Mouse (Mus musculus) stomach, embryonic 15.5 days (tissue): ENCODE results near the gene Nkd2. TPM values are rescaled to one million over a fixed set of nuclear protein-coding genes. Genes with fewer than 3 reads are reported as not detected.
A peak's percentile ranks its signal among the peaks of the same experiment; 100 is the strongest.

Source experiments
- ATAC-seq: fragments of 200-750 bp; cut with Nextera tagmentation; 2 replicates; pipeline ENCODE4 v1.8.0; 2017; ENCODE audit warnings: low read depth, moderate number of reproducible peaks, moderate TSS enrichment; ENCODE audit not compliant: insufficient read depth, low FRiP score
- H3K27ac ChIP-seq: fragments of 300-500 bp; sonication (generic); 2 replicates; pipeline ENCODE4 v1.5.1; 2015; ENCODE audit warnings: mild to moderate bottlenecking, inconsistent platforms
- H3K27me3 ChIP-seq: fragments of 300-500 bp; sonication (generic); replicated peaks from 2 replicates; pipeline ENCODE4 v1.6.1; 2015; ENCODE audit warnings: inconsistent platforms
- H3K36me3 ChIP-seq: fragments of 300-500 bp; sonication (generic); 2 replicates; pipeline ENCODE4 v1.6.1; 2015; ENCODE audit warnings: inconsistent platforms
- H3K4me1 ChIP-seq: fragments of 300-500 bp; sonication (generic); 2 replicates; pipeline ENCODE4 v1.6.1; 2015; ENCODE audit warnings: inconsistent platforms
- H3K4me2 ChIP-seq: fragments of 300-500 bp; sonication (generic); 2 replicates; pipeline ENCODE4 v1.6.1; 2015; ENCODE audit warnings: mild to moderate bottlenecking, inconsistent platforms
- H3K4me3 ChIP-seq: fragments of 300-500 bp; sonication (generic); replicated peaks from 2 replicates; pipeline ENCODE4 v1.5.1; 2015; ENCODE audit warnings: inconsistent platforms
- H3K9ac ChIP-seq: fragments of 300-500 bp; sonication (generic); 2 replicates; pipeline ENCODE4 v1.6.1; 2015; ENCODE audit warnings: inconsistent platforms
- H3K9me3 ChIP-seq: fragments of 300-500 bp; sonication (generic); 2 replicates; pipeline ENCODE4 v1.6.1; 2016; ENCODE audit warnings: inconsistent platforms
- WGBS: fragments of 180-500 bp; shearing (Covaris S2); methylation state at CpG from one replicate; pipeline ENCODE4 v1.1.7; 2015; 5-methylcytosine and 5-hydroxymethylcytosine counted together
- polyA plus RNA-seq: library from polyadenylated mRNA; unstranded; fragments of >200 nt; fragmentation: Nextera tagmentation; extraction: Ambion mirVana; gene quantifications from 2 replicates; pipeline ENCODE4 v1.2.1, GENCODE M21; 2015

Nkd2 gene
- polyA plus RNA-seq: 4.1 and 4.2 TPM in 2 replicates

DNA sequence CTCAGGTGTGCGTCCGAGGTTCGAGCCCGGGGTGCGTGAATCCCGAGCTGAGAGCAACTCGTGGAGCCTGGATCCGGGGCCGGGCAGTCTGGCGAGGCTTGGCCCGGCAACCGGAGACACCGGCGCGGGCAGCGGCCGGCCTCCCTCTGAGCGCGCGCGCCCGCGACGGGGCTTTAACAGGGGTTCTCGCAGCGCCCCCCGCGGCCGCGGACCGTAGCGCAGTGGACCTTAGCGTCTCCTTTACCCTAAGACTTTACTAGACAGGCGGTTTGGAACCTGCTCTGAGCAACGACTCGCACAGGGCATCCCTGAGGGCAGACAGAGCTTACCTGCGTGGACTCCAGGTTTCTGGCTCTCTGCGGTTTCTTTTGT lies at the start of gene Nkd2:
TSS of gene Nkd2 (minus strand) at position 167 of the 372 bp plus-strand sequence.
- Histone ChIP-seq H3K4me1 (no peaks in the 10 kb centered on the region; the same call in 1 of the 2 replicates), H3K4me3 (peak within 1 kb of the TSS; percentile 56), H3K27me3 (peaks cover 19% of the 10 kb centered on the region), H3K27ac (no peak within 1 kb of the TSS), H3K36me3 (no peaks in the 10 kb centered on the region), H3K9me3 (no peaks in the 10 kb centered on the region), H3K4me2 (peak within 1 kb of the TSS; percentile 80), H3K9ac (peak within 1 kb of the TSS; percentile 13; the same call in 1 of the 2 replicates)
- under 1% methylated on average over 38 of the region's 38 CpGs for WGBS
- ATAC-seq: peak; percentile 53

DNA sequence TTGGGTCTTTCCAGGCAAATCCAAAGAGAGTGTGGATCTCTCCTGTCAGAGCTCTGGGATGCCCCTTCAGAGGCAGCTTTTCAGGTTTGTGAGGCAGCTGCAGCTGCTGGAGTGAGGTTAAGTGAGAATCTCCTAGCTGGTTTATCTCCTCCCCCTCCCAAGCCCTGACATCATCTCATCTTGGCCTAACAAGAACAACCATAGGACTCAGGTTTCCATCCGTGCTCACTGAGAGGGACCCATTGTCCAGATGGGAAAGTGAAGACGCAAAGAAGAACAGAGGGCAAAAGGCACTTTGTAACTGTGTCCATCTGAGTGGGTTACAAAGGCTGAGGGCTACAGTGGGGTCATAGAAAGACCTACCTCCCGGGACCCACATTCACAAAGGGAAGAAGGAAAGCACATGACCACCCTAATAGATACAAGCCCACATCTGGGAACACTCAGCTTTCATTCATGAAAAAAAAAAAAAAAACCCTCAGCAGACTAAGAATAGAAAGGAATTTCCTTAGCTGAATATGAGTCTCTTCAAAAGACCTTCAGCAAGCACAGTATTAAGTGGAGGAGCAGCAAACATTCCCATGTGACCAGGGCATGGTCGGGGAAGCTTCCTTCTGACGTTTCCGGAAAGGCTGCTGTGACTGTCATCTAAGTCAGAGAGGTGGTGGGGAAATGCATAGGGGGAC lies 45.2 kb upstream of the Nkd2 start:
- H3K4me1 ChIP-seq: peaks cover 7% of the 10 kb centered on the region; the same call in 1 of the 2 replicates
- H3K9ac ChIP-seq: no peak overlapping the region
- H3K9me3 ChIP-seq: no peaks in the 10 kb centered on the region
- H3K36me3 ChIP-seq: no peaks in the 10 kb centered on the region
- H3K27me3 ChIP-seq: no peaks in the 10 kb centered on the region
- WGBS: 37% methylated on average over 6 of the region's 6 CpGs
- H3K4me2 ChIP-seq: no peak overlapping the region
- no peak overlapping the region for H3K4me3 ChIP-seq
- peak overlapping the region; percentile 48 for H3K27ac ChIP-seq
- peak; percentile 36; the same call in 1 of the 2 replicates for ATAC-seq

DNA sequence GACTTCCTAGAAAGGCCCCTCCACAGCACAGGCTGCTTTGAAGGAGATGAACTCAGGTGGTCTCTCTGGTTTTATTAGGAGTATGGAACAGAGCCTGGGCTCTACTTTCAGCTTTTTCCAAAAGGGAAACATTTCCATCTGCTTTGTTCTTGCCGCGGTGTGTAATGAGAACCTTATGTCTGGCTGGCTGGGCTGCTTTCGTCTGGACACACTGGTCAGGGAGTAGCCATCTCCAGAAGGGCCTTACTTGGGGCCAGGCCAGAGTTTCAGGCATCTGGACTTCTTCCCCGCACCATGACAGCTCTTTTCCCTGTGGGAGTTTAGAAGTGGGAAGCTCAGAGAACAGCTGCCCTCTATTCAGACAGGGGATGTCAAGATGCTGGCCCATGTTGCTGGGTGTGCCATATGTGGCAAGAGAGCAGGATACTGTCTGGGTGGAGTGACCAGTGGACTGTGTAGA lies 40.0 kb upstream of the Nkd2 start:
- WGBS: 37% methylated on average over 4 of the region's 4 CpGs

DNA sequence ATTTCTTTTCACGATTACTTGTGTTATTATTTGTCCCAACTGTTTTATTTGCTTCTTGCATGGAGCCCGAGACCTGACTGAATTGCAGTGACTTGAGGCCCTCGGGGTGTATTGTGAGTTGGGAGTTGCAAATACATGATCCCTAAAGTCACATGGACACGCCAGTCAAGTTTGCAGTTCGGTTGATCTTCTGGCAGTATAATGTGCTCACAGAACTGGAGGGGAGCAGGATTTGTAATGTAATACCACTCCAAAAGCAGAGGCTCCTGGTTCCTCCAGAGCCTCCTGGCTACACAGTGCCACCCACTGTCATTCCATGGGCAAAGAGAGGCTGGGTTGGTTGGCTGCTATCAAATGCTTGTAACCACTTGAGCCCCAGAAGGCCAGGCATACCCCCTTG lies 39.2 kb upstream of the Nkd2 start:
- Histone ChIP-seq H3K4me2 (no peak overlapping the region), H3K27me3 (no peaks in the 10 kb centered on the region), H3K4me1 (no peaks in the 10 kb centered on the region; the same call in 1 of the 2 replicates), H3K36me3 (no peaks in the 10 kb centered on the region), H3K9me3 (no peaks in the 10 kb centered on the region), H3K4me3 (no peak overlapping the region), H3K27ac (no peak overlapping the region), H3K9ac (no peak overlapping the region)
- WGBS: 78% methylated on average over 5 of the region's 5 CpGs
- ATAC-seq: no peak

More for the DNA sequence above, 40.0 kb upstream of the Nkd2 start:
- Histone ChIP-seq H3K27me3 (no peaks in the 10 kb centered on the region), H3K36me3 (no peaks in the 10 kb centered on the region), H3K27ac (no peak overlapping the region), H3K4me3 (no peak overlapping the region), H3K9me3 (no peaks in the 10 kb centered on the region), H3K4me1 (peaks cover 4% of the 10 kb centered on the region; the same call in 1 of the 2 replicates), H3K4me2 (no peak overlapping the region), H3K9ac (no peak overlapping the region)
- ATAC-seq: peak; percentile 57; the same call in 1 of the 2 replicates

DNA sequence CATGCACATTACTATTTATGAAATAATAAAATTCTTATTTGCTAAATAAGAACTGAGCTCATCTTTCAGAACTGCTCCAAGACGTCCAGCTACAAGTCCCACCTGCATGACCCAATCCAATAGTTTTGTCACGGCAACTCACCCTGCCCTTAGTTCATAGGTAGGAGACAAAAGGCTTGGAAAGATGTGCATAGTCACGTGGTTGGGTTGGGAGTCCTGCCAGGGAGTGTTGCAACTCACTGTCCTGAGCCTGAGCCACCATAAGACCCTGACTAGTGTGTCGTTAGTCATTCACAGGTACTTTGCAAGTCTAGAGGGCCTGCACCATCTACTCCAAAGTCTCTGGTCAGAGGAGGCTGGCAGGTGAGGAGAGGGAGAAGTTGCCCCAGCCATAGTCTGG lies 38.6 kb upstream of the Nkd2 start:
- ATAC-seq: no peak
- Histone ChIP-seq H3K4me1 (no peaks in the 10 kb centered on the region; the same call in 1 of the 2 replicates), H3K27me3 (no peaks in the 10 kb centered on the region), H3K4me2 (no peak overlapping the region), H3K9ac (no peak overlapping the region), H3K27ac (no peak overlapping the region), H3K4me3 (no peak overlapping the region), H3K9me3 (no peaks in the 10 kb centered on the region), H3K36me3 (no peaks in the 10 kb centered on the region)
- WGBS: 67% methylated on average over 4 of the region's 4 CpGs

DNA sequence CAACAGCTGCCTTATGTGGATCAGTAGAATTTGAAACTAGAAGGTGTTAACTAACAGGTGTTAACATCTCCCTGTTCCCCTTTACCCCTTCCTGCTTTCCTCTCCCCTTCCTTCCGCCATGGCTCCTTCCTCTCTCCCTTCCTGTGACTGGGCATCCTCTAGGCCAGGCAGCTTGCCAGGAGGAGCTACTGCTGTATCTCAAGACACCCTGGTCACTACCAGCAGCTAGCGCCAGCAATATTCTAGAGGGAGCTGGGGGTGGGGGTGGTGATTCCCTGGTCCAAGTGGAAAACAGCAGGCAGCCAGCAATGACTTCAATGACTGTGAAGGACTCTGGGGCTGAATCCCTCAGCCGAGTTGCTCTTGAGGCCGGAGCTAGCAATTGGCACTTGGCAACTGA lies 38.2 kb upstream of the Nkd2 start:
- Histone ChIP-seq H3K36me3 (no peaks in the 10 kb centered on the region), H3K9ac (no peak overlapping the region), H3K4me2 (no peak overlapping the region), H3K4me1 (no peaks in the 10 kb centered on the region; the same call in 1 of the 2 replicates), H3K4me3 (no peak overlapping the region), H3K27ac (no peak overlapping the region), H3K27me3 (no peaks in the 10 kb centered on the region), H3K9me3 (no peaks in the 10 kb centered on the region)
- WGBS: 65% methylated on average over 4 of the region's 4 CpGs
- no peak for ATAC-seq

DNA sequence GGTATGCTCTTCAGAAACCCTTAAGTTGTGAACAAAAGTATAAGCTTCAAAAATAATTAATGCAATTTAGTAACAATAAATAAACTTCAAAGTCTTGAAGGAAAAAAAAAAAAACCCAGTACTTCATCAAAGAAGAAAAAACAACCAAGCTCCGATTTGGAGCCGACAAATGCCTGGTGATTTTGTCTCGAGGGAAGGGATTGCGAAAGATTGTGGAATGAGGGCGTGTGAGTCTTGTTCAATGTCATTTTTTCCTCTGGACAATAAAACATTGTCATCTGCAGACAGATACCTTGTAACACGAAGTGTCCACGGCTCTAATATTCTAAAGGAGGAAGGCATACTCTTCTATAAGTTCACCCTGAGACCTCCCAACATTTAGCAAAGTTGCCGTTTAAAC lies 33.9 kb upstream of the Nkd2 start:
- Histone ChIP-seq H3K4me1 (no peaks in the 10 kb centered on the region), H3K27ac (no peak overlapping the region), H3K9ac (no peak overlapping the region), H3K4me2 (no peak overlapping the region), H3K27me3 (no peaks in the 10 kb centered on the region), H3K36me3 (no peaks in the 10 kb centered on the region), H3K4me3 (no peak overlapping the region), H3K9me3 (no peaks in the 10 kb centered on the region)
- no peak for ATAC-seq
- 68% methylated on average over 8 of the region's 8 CpGs for WGBS

DNA sequence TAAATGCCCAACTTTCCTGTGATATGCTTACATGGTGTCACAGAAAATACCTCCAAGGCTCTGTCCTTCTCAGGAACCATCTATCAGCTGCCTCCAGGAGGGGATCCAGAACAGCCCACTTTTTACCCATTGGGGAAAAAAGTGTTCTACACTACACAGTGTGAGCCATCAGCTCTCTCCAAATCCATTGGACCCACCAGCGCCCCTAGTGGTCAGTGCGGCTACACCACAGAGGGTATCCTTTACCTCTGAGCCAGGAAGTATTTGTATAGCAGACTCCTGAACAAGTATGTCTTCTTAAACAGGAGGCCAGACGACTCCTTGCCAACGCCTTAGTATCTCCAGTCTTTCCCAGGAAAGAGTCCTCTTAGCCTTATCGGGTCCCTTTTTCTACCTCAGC lies 32.4 kb upstream of the Nkd2 start:
- H3K4me3 ChIP-seq: no peak overlapping the region
- H3K36me3 ChIP-seq: no peaks in the 10 kb centered on the region
- no peak overlapping the region for H3K27ac ChIP-seq
- no peaks in the 10 kb centered on the region for H3K4me1 ChIP-seq
- H3K4me2 ChIP-seq: no peak overlapping the region
- no peaks in the 10 kb centered on the region for H3K27me3 ChIP-seq
- H3K9me3 ChIP-seq: no peaks in the 10 kb centered on the region
- no peak overlapping the region for H3K9ac ChIP-seq
- 87% methylated on average over 5 of the region's 5 CpGs for WGBS
- ATAC-seq: no peak

DNA sequence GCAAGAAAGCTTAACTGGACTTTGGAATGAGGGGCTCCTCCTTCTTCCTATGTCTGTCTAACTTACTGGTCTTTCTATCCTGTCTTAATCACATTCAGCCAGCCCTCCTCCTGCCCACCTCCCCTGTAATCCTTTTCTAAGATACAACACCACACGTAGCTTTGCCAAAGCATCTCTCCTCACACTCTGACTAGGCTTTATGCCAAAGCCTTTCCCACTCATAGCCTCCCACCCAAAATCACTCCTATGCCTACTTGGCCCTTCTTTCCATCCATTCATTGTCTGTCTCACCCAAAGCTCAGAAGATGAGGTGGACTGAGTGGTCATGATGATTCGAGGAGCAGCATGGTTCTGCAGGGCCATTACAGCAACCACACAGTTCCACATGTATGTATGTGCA lies 24.7 kb upstream of the Nkd2 start:
- ATAC-seq: no peak
- no peak overlapping the region for H3K4me2 ChIP-seq
- no peaks in the 10 kb centered on the region for H3K27me3 ChIP-seq
- no peaks in the 10 kb centered on the region for H3K36me3 ChIP-seq
- no peak overlapping the region for H3K9ac ChIP-seq
- WGBS: 71% methylated on average over 2 of the region's 2 CpGs
- H3K9me3 ChIP-seq: no peaks in the 10 kb centered on the region
- H3K27ac ChIP-seq: no peak overlapping the region
- no peak overlapping the region for H3K4me3 ChIP-seq
- no peaks in the 10 kb centered on the region for H3K4me1 ChIP-seq

DNA sequence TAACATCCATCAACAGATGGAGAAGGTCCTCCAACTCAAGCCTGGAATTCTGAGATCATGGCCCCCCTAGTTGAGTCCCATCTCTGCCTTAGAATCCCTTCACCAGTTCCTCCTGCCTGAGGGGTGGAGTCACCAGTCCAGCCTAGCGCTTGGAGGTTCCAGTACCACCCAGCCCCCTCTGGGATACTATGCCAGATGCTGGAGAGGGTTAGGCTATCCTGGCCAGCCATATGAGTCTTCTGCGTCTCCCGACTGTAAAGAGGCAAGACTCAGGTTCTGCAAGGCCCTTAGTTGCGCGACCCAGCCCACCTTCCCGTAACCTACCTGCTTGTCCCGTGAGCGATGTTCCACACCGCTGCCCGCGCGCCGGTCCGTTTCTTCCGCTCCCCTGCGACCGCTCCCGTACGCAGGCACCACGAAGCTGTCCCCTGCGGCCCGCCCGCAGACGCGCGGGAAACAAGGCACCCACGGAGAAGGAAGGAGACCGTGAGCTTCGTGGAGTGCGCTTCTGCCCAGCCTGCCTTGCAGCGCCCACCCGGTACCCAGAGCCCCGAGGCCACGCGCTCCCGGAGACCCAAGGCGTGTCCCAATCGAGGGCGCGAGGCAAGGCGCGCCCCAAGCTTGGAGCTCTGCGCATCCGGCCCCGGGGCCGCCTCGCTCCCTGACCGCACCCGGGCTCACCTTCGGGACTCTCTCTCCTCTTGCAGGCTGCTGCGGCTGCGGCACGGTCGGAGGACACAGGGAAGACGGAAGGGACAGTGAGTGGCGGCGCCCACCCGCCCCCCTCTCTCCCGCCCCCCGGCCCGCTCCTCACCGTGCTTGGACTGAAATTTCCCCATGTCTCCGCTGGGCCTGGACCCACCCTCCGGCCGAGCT lies 604 bp downstream of the Nkd2 start:
- Histone ChIP-seq H3K4me1 (no peaks in the 10 kb centered on the region; the same call in 1 of the 2 replicates), H3K4me2 (peak overlapping the region; percentile 80), H3K27ac (no peak overlapping the region), H3K27me3 (peaks cover 19% of the 10 kb centered on the region), H3K9me3 (no peaks in the 10 kb centered on the region), H3K4me3 (peak overlapping the region; percentile 56), H3K36me3 (no peaks in the 10 kb centered on the region), H3K9ac (peak overlapping the region; percentile 13; the same call in 1 of the 2 replicates)
- 1% methylated on average over 64 of the region's 65 CpGs for WGBS
- ATAC-seq: peak; percentile 41

DNA sequence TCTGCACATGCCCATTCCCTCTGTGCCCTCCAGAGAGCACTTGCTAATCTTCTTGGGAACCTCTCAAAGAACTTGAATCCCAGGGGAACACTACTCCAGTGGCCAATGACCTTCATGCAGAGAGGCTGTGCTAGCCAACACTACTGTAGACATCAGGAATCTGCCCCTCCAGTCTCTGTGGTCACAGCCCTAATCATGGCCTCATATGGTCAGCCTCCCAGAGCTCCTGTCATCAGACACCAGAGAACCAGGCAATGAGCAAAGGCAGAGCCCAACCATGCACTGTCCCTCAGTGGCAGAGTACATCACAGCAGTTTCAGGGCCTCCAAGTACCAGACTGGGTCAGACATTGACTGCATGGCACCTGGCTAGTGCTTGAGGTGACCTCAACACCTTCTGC lies 4.7 kb downstream of the Nkd2 start:
- no peak overlapping the region for H3K27ac ChIP-seq

DNA sequence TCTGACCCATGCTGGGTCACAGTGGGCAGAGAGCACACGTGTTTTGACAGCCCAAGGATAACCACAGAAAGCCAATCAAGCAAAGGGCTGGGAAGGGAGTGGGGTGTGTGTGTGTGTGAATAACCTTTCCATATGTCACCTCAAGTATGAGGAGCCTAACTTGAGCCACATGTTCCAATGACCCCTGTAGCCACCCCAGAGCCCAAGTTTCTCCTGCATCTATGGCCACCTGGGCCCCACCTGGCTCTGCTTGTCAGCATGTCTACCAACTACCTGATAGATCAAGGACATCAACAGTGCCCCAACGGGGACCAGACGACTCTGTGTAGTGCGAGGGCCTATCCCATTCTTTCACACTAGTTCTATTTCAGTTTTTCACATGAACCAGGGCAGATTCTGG lies 7.7 kb downstream of the Nkd2 start:
- no peak for ATAC-seq
- Histone ChIP-seq H3K9me3 (no peaks in the 10 kb centered on the region), H3K27me3 (no peaks in the 10 kb centered on the region), H3K9ac (no peak overlapping the region), H3K4me3 (no peak overlapping the region), H3K36me3 (no peaks in the 10 kb centered on the region), H3K4me1 (no peaks in the 10 kb centered on the region), H3K4me2 (no peak overlapping the region), H3K27ac (no peak overlapping the region)
- 81% methylated on average over 4 of the region's 4 CpGs for WGBS

More for the DNA sequence above, 4.7 kb downstream of the Nkd2 start:
- no peaks in the 10 kb centered on the region for H3K9me3 ChIP-seq
- H3K9ac ChIP-seq: no peak overlapping the region
- no peak overlapping the region for H3K4me3 ChIP-seq
- no peaks in the 10 kb centered on the region; the same call in 1 of the 2 replicates for H3K4me1 ChIP-seq
- H3K27me3 ChIP-seq: peaks cover 13% of the 10 kb centered on the region; the same call in 1 of the 2 replicates
- H3K4me2 ChIP-seq: no peak overlapping the region
- ATAC-seq: no peak
- H3K36me3 ChIP-seq: no peaks in the 10 kb centered on the region
